Mouse (Mus musculus): ENCODE results near the gene Pla2g4c. TPM values are rescaled to one million over a fixed set of nuclear protein-coding genes. Genes with fewer than 3 reads are reported as not detected.
"Not testable (repeated sequence)": the region's sequence is repeated elsewhere in the genome, so short reads cannot be mapped to it uniquely, and the experiment has no call there.

The Pla2g4c gene
- 1.1 and 1.2 TPM in 2 replicates for polyA plus RNA-seq (2015; fragmentation: Nextera tagmentation; extraction: Ambion mirVana)

- Histone ChIP-seq H3K27ac (replicated peaks) (no peak within 1 kb of the TSS), H3K36me3 (ENCODE audit: control insufficient read depth, insufficient read depth, low read length) (no peaks in the 10 kb centered on the region), H3K4me1 (replicated peaks; ENCODE audit: control insufficient read depth, insufficient read depth) (no peaks in the 10 kb centered on the region), H3K9me3 (ENCODE audit: control insufficient read depth, low read length) (no peaks in the 10 kb centered on the region), H3K4me3 (ENCODE audit: low read depth, low read length) (no peak within 1 kb of the TSS), H3K4me2 (replicated peaks; ENCODE audit: low read depth) (no peak within 1 kb of the TSS), H3K27me3 (ENCODE audit: control insufficient read depth, insufficient read depth, low read length) (no peaks in the 10 kb centered on the region), H3K9ac (ENCODE audit: low read length) (no peak within 1 kb of the TSS)
- ATAC-seq (ENCODE audit: low FRiP score, low TSS enrichment) (no peak), DNase-seq (ENCODE audit: low spot score) (peak; percentile 19)
- no peak for TF ChIP-seq EP300 (optimal IDR thresholded peaks at IDR 0.05)
- 36% methylated on average over 2 of the region's 2 CpGs for WGBS
Observed at GRCm38 (mm10) chr7:13324316-13324715, at the start of gene Pla2g4c. Pla2g4c (plus strand) TSS chr7:13324655.

- DNase-seq (ENCODE audit: low spot score), result no peak
Observed at GRCm38 (mm10) chr7:13277081-13277480, 47.4 kb upstream of the Pla2g4c start, which contains the start of gene Lig1. Lig1 (plus strand) TSS chr7:13277283.

DNA sequence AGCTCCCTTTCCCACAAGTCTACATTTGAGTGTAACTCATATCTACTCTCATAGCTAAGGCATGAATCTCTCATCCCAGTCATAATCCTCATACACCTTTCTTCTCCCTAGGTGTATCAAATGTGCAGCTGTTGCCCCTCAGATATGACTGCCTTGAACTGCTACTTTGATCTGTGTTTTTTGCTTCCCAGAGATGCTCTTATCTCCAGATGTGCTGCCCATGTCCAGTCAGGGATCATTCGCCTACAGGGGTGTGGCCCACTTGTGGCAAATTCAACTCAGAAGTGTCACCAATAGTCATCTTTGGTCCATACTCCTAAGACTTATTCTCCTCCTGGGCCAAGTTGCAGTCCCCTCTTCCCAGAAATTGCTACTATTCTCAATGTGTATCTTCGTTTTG, 46.6 kb upstream of the Pla2g4c start:
- Histone ChIP-seq H3K9ac (ENCODE audit: low read length) (peak overlapping the region; percentile 76), H3K4me3 (ENCODE audit: low read depth, low read length) (peak overlapping the region; percentile 74), H3K36me3 (ENCODE audit: control insufficient read depth, insufficient read depth, low read length) (no peaks in the 10 kb centered on the region), H3K27ac (replicated peaks) (no peak overlapping the region), H3K27me3 (ENCODE audit: control insufficient read depth, insufficient read depth, low read length) (no peaks in the 10 kb centered on the region), H3K4me1 (replicated peaks; ENCODE audit: control insufficient read depth, insufficient read depth) (no peaks in the 10 kb centered on the region; the same call in 1 of the 2 replicates), H3K9me3 (ENCODE audit: control insufficient read depth, low read length) (no peaks in the 10 kb centered on the region), H3K4me2 (replicated peaks; ENCODE audit: low read depth) (peak overlapping the region; percentile 73)
- 25% methylated on average over 2 of the region's 2 CpGs for WGBS
- DNase-seq (ENCODE audit: low spot score) (no peak), ATAC-seq (ENCODE audit: low FRiP score, low TSS enrichment) (no peak)
- TF ChIP-seq EP300 (optimal IDR thresholded peaks at IDR 0.05) (no peak), CTCF (IDR thresholded peaks at IDR 0.05; ENCODE audit: low read depth) (no peak)

More at GRCm38 (mm10) chr7:13277081-13277480, 47.4 kb upstream of the Pla2g4c start, which contains the start of gene Lig1:
- Histone ChIP-seq H3K4me1 (replicated peaks; ENCODE audit: control insufficient read depth, insufficient read depth) (no peaks in the 10 kb centered on the region; the same call in 1 of the 2 replicates), H3K9me3 (ENCODE audit: control insufficient read depth, low read length) (no peaks in the 10 kb centered on the region), H3K9ac (ENCODE audit: low read length) (peak within 1 kb of the TSS; percentile 76), H3K4me3 (ENCODE audit: low read depth, low read length) (peak within 1 kb of the TSS; percentile 74), H3K36me3 (ENCODE audit: control insufficient read depth, insufficient read depth, low read length) (no peaks in the 10 kb centered on the region), H3K27ac (replicated peaks) (0 out of 2 replicates have a peak within 1 kb of the TSS, but pooled peaks have one; percentile 73), H3K27me3 (ENCODE audit: control insufficient read depth, insufficient read depth, low read length) (no peaks in the 10 kb centered on the region), H3K4me2 (replicated peaks; ENCODE audit: low read depth) (peak within 1 kb of the TSS; percentile 73)
- ATAC-seq (ENCODE audit: low FRiP score, low TSS enrichment), result no peak
- no peak for TF ChIP-seq EP300 (optimal IDR thresholded peaks at IDR 0.05)
- TF ChIP-seq CTCF (IDR thresholded peaks at IDR 0.05; ENCODE audit: low read depth), result no peak
- WGBS, result 98% methylated on average over 16 of the region's 16 CpGs

DNA sequence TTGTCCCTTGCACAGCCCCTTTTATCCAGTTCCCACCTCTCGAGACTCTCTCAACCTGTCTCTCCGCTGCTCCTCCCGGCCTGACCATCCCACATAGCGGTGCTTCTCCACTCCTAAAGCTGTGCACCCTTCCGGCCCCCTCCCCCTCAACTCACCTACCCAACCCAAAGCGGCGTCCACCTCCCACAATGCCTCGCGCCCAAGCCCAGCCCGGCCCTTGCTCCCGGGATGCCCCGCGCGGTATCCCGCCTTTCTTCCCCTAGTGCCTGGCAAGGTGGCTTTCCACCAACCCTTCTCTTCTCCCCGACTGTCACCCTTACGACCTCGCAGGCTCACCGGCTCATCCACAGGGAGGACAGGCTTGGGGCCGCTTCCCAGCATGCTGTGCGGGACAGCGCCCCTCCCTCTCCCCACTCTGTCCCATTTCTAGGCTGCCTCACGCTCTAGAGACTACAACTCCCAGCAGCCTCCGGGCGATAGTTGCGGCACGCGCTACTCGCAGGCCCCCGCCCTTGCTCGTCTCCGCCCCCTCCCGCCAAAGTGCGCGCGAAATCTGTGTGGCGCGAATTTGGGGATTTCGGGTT, 46.1 kb upstream of the Pla2g4c start, which contains the start of gene Zswim9:
Gene Zswim9 (minus strand): TSS at position 414 of the 584 bp plus-strand sequence.
- peak within 1 kb of the TSS; percentile 76 for H3K9ac ChIP-seq (ENCODE audit: low read length)
- H3K27me3 ChIP-seq (ENCODE audit: control insufficient read depth, insufficient read depth, low read length), result no peaks in the 10 kb centered on the region
- H3K9me3 ChIP-seq (ENCODE audit: control insufficient read depth, low read length), result no peaks in the 10 kb centered on the region
- peak; percentile 93 for DNase-seq (ENCODE audit: low spot score)
- no peaks in the 10 kb centered on the region for H3K36me3 ChIP-seq (ENCODE audit: control insufficient read depth, insufficient read depth, low read length)
- H3K27ac ChIP-seq (replicated peaks), result peak within 1 kb of the TSS; percentile 73
- peak within 1 kb of the TSS; percentile 73 for H3K4me2 ChIP-seq (replicated peaks; ENCODE audit: low read depth)
- ATAC-seq (ENCODE audit: low FRiP score, low TSS enrichment), result peak; percentile 99
- no peak for TF ChIP-seq EP300 (optimal IDR thresholded peaks at IDR 0.05)
- TF ChIP-seq CTCF (IDR thresholded peaks at IDR 0.05; ENCODE audit: low read depth), result peak; percentile 47
- WGBS, result under 1% methylated on average over 39 of the region's 39 CpGs
- H3K4me1 ChIP-seq (replicated peaks; ENCODE audit: control insufficient read depth, insufficient read depth), result no peaks in the 10 kb centered on the region; the same call in 1 of the 2 replicates
- H3K4me3 ChIP-seq (ENCODE audit: low read depth, low read length), result peak within 1 kb of the TSS; percentile 74

- not testable (repeated sequence) for DNase-seq (ENCODE audit: low spot score); H3K27ac ChIP-seq (replicated peaks); H3K9me3 ChIP-seq (ENCODE audit: control insufficient read depth, low read length); H3K36me3 ChIP-seq (ENCODE audit: control insufficient read depth, insufficient read depth, low read length); H3K4me1 ChIP-seq (replicated peaks; ENCODE audit: control insufficient read depth, insufficient read depth); H3K27me3 ChIP-seq (ENCODE audit: control insufficient read depth, insufficient read depth, low read length)
- peak; percentile 60 for ATAC-seq (ENCODE audit: low FRiP score, low TSS enrichment)
- H3K9ac ChIP-seq (ENCODE audit: low read length), result peak overlapping the region; percentile 76
- H3K4me2 ChIP-seq (replicated peaks; ENCODE audit: low read depth), result peak overlapping the region; percentile 73
- peak overlapping the region; percentile 74 for H3K4me3 ChIP-seq (ENCODE audit: low read depth, low read length)
- 0% methylated on average over 12 of the region's 29 CpGs for WGBS
Observed at GRCm38 (mm10) chr7:13278957-13279356, 45.5 kb upstream of the Pla2g4c start.

DNA sequence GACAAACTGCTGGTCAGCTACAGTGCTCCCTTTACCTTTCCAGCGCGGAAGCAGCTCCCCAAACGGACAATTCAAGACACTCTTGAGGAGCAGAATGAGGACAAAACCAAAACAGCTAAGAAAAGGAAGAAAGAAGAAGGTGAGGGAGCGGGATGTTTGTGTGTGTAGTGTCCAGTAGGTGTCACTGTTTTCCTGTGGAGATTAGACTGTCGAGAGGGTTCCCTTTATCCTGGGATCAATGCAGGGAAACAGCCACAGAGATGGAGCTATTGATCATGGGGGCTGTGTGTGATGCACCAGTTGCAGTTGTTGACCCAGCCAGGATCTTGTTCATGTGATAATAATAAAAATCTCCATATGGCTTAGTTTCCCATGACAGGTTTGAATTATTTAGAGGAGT, 35.8 kb upstream of the Pla2g4c start:
- Histone ChIP-seq H3K27ac (replicated peaks) (no peak overlapping the region), H3K4me1 (replicated peaks; ENCODE audit: control insufficient read depth, insufficient read depth) (no peaks in the 10 kb centered on the region), H3K36me3 (ENCODE audit: control insufficient read depth, insufficient read depth, low read length) (peaks cover 10% of the 10 kb centered on the region; the same call in 1 of the 2 replicates), H3K4me3 (ENCODE audit: low read depth, low read length) (no peak overlapping the region), H3K9ac (ENCODE audit: low read length) (no peak overlapping the region), H3K27me3 (ENCODE audit: control insufficient read depth, insufficient read depth, low read length) (no peaks in the 10 kb centered on the region), H3K4me2 (replicated peaks; ENCODE audit: low read depth) (no peak overlapping the region), H3K9me3 (ENCODE audit: control insufficient read depth, low read length) (no peaks in the 10 kb centered on the region)
- no peak for ATAC-seq (ENCODE audit: low FRiP score, low TSS enrichment)
- TF ChIP-seq CTCF (IDR thresholded peaks at IDR 0.05; ENCODE audit: low read depth) (peak; percentile 85), EP300 (optimal IDR thresholded peaks at IDR 0.05) (no peak)
- DNase-seq (ENCODE audit: low spot score), result no peak
- 39% methylated on average over 5 of the region's 5 CpGs for WGBS
